Mouse (Mus musculus) megakaryocyte, embryonic 14.5 days (primary cell): Measurements from ENCODE around the gene Aox3.

Experiments used
- FLI1 ChIP-seq: IDR thresholded peaks from 2 replicates; pipeline ENCODE4 v1.6.1; 2012; ENCODE audit warnings: low read length, inconsistent platforms, mixed read lengths
- GATA1 ChIP-seq: IDR thresholded peaks from 3 replicates; pipeline ENCODE4 v1.6.1; 2012; ENCODE audit warnings: mixed read lengths, low read length, inconsistent platforms, borderline replicate concordance

- TF ChIP-seq GATA1: no peak
- TF ChIP-seq FLI1: no peak
These were observed 125.5 kb downstream of the Aox3 start for GRCm38 (mm10) chr1:58238440-58238839.
